Mouse (Mus musculus): ENCODE data around the gene Krtap24-1.

DNA sequence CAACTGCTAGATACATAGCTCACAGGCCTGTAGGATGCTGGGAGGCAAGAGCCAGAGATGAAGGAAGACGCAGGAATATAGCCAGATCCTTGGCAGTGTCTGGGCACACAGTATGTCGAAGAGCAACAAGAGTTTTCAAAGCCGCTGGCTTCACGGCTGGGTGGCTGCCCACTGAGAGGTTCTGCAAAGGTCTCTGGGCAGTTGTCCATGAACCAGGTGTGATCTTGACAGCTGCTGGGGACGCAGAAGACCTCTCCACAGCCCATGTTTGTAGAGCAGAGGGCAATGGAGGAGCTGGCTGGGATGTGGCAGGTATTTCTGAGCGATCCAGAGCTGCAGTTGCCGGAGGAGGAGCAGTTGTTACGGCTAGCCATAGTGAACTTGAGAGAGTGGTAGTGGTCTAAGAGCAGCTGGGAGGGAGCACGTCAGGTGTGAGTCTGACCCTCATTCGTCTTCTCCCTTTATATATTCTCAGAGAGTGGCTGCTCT, 35.3 kb upstream of the Krtap24-1 start, which contains the start of gene Krtap26-1:
- TF ChIP-seq CTCF (IDR thresholded peaks at IDR 0.05; ENCODE audit: low read depth) (no peak), EP300 (IDR thresholded peaks at IDR 0.05; ENCODE audit: low read depth) (no peak)

Measured in liver, embryonic 14.5 days (tissue).